Mouse (Mus musculus): ENCODE results near the gene Ankfn1.

Gene Ankfn1

GRCm38 (mm10) chr11:89676922-89677321, 100.5 kb downstream of the Ankfn1 start:
- in situ Hi-C loops (cut with MboI, MseI), result no loop called here

DNA sequence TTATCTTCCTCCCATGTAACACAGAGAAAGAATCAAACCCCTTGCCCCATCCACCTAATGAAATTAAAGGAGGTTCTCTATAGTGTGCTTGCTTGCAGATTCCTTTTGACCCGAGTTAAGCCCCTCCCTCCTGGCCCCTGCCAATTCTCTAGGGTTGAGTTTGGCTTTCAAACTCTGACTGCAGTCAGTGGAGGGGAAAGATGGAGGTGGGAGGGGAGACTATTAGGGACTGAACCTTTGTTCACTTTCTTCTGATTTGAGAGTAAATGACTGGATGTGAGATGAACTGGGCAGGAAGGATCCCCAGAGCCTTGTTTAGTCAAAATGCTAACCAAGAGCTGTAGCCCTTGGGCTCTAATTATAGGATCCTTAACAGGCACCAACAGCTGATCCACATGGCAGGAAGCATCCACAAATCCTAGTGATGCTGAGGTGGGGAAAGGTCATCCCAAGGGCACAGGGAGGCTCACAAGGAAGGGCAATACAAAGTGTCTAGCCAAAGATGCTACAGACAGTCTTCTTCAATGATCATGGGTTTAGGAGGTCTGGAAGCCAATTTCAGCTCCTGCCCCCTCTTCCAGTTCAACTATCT, 103.4 kb downstream of the Ankfn1 start:
- in situ Hi-C loops (cut with MboI, MseI), result no loop called here

- in situ Hi-C loops (cut with MboI, MseI), result no loop called here
These were observed 104.9 kb downstream of the Ankfn1 start for GRCm38 (mm10) chr11:89672510-89673085.

DNA sequence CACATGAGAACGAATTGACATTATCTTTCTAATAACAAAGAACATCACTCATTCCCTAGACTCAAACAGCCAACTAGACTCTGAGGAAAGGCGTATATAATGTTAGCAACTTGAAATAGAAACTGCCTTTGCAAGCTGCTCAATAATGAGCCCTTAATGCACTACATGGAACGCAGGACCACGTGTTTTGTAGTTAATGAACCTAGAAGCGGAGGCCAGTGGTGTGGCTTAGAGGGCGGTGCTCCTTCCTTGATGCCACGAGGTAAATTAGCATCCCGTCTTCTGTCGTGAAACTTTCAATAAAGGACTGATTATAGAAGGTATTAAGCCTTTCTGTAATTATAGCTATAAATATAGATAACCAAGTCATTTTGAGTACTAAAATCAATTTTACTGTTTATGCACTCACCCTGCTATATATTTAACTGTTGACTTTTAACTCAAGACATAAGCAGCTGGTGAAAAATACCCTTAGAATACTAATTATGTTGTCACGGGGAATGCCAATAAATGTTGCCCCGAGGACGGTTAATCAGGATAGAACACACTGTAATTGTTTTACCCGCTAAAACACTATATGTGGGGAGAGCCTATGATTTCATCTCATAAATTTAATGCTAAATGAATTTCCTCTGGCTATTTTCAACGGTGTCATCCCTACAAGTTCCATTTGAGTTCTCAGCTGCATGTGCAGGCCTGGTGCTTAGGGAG, 112.1 kb downstream of the Ankfn1 start:
- in situ Hi-C loops (cut with MboI, MseI), result loop anchor here in 1 of 2 experiments (10.0 kb wide), 1 partner anchor 1761 kb away; no protein-coding TSS in a partner anchor

DNA sequence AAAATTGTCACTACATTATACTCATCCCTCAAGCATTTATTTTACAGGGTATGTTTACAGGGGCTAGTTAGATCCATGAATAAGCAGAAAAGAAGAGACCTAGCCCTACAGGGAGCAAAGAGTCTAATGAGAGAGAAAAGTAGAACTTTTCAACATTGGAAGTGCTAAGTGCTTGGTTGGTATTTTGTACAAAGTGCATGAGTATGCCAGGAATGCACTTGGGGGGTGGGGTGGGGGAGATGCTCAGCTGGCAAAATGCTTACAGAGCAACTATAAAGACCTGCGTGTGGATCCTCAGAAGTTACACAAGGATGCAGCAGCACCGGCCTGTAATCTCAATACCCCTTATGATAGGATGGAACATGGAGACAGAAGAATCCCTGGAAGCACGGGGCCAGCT, 118.4 kb downstream of the Ankfn1 start:
- in situ Hi-C loops (cut with MboI, MseI), result no loop called here

GRCm38 (mm10) chr11:89656556-89656955, 120.9 kb downstream of the Ankfn1 start:
- in situ Hi-C loops (cut with MboI, MseI), result no loop called here

- in situ Hi-C loops (cut with MboI, MseI), result no loop called here
These were observed 141.7 kb downstream of the Ankfn1 start for GRCm38 (mm10) chr11:89635740-89636139.

- in situ Hi-C loops (cut with MboI, MseI), result no loop called here
These were observed 146.1 kb downstream of the Ankfn1 start for GRCm38 (mm10) chr11:89631315-89631714.

- in situ Hi-C loops (cut with MboI, MseI), result no loop called here
These were observed 148.9 kb downstream of the Ankfn1 start for GRCm38 (mm10) chr11:89628562-89628961.

DNA sequence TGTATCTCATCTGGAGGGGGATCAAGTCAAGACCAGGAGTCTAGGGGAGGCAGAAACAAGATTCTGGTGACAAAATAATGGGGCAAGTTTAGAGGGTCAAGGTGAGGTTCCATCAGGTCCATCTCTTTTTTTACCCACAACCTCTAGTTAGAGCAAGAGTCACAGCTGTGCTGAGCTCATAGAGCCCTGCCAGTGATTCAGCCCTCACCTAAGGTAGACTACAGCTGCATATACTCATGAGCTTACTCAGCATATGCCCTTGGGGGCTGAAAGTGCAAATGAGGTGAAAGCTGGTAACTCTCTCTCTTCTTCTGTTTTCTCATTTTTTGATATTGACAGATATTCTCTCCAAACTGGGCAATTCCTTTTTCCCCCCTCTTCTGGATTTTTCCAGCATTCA, 150.2 kb downstream of the Ankfn1 start:
- in situ Hi-C loops (cut with MboI, MseI), result no loop called here

DNA sequence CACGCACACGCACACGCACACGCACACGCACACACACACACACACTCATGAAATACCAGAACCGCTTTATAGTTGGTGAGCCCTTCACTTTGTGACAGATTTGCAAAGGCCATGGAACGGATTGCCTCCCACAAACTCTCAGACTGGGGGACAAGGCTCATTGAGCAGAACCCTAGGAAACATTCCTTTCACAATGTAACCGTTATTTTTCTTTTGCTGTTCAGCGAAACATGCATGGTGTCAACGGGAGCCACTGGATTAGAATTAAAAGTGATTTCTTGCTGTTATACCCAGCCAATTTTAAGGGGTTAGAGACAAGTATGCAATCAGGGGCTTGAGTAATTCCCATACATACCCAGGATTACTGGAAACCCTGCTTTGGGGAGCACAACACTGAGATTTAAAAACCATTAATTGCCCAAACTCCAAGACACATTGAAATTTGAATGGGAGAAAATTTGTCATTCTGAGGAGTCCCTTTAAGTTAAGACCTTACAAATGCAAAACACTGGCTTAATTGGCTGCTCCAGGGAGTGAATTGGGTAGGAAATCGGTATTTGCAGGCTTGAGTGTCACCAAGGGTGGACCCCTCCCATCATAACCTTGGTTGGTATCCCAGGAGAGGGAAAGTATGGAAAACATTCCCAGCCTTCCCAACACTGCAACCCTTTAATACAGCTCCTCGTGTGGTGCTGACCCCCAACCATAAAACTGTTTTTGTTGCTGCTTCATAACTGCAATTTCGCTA, 153.6 kb downstream of the Ankfn1 start:
- in situ Hi-C loops (cut with MboI, MseI), result no loop called here

- in situ Hi-C loops (cut with MboI, MseI), result no loop called here
These were observed 157.5 kb downstream of the Ankfn1 start for GRCm38 (mm10) chr11:89619955-89620354.

DNA sequence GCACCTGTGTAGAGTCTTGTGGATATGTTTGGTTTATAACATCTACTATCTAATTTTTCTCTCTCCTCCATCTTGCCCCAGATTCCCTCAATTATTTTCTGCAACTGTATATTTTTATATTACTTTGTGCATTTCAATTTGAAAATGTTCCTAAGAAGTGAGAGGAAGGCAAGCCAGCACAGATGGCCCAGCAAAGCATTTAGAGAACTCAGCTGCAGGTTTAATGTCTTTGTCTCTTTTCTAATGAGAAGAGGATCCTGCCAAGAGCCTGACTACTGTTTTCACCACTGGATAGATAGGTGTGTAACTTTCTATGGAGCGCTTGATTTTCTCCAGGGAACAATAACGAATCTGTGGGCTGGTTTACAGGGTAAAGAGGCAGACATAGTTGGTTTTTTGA, 161.6 kb downstream of the Ankfn1 start:
- in situ Hi-C loops (cut with MboI, MseI), result no loop called here

DNA sequence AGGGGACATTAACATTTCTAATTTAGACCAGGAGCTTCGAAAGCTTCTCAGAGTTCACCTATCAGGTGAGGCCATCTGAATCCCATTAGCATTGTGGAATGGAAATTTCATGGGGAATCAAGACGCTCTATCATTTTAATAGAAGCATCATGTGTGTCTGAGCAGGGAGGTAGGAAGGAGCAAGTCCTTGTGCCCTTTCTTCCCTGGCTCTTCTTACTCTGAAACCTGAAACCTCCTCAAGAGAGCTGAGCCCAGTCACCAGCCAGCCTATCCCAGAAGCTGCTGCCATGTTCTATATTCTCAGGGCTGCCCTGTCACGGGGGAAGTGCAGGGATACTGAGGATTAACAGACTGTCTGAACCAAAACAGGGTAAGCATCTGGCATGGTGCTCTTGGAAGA, 165.9 kb downstream of the Ankfn1 start:
- in situ Hi-C loops (cut with MboI, MseI), result no loop called here

DNA sequence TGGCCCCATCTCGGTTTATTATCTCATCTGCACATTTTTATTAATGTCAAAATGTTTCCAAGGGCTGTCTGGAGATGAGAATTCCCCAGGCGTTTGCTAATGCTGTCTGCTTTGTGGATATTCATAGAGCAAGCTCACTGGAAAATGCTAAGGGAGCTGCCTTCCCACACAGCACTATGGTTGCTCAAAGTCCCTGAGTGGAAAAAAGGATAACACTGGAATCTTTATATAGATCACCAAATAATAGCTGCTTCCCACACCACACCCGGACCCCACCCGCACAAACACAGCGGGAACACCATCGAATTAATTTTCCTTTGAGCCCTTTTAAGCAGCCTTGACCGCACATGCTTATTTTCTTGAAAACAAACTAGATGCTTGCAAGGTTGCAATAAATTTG, 169.4 kb downstream of the Ankfn1 start:
- in situ Hi-C loops (cut with MboI, MseI), result no loop called here

DNA sequence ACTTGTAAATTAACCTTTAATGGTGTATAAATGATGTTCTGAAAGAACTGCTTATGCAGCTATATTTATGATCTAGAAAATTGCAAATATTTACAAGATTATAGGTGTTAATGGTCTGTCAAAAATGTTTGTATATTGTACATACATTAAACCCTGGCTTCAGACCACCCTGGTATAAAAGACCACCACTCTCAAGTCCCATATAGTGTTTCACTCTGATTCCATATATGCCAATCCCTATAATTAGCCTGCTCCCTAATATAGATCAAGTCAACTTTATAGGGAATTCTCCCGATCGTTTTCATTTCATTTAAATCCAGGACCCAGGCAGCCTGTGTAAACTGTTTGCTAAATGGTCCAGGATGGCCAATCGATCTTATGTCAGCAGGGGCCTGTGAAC, 170.2 kb downstream of the Ankfn1 start:
- in situ Hi-C loops (cut with MboI, MseI), result no loop called here

- in situ Hi-C loops (cut with MboI, MseI), result no loop called here
These were observed 171.1 kb downstream of the Ankfn1 start for GRCm38 (mm10) chr11:89606346-89606745.

DNA sequence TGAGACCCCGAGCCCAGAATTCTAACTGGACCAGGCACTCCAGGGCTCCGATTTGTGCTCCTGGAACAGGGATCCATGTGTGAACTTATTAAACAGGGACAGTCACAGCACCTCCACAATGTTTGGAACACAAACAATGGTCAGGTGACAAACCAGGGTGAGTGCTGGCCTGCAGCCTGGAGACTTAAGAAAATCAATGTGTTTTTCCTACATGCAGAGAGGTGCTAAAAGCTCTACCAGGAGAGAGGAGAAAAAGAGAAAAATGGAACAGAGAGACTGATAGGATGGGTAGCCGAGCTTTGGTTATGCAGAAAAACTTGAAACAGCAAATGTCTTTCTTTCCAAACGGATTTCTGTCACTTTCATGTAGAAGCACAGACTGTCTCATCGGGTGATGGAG, 174.5 kb downstream of the Ankfn1 start:
- in situ Hi-C loops (cut with MboI, MseI), result no loop called here

DNA sequence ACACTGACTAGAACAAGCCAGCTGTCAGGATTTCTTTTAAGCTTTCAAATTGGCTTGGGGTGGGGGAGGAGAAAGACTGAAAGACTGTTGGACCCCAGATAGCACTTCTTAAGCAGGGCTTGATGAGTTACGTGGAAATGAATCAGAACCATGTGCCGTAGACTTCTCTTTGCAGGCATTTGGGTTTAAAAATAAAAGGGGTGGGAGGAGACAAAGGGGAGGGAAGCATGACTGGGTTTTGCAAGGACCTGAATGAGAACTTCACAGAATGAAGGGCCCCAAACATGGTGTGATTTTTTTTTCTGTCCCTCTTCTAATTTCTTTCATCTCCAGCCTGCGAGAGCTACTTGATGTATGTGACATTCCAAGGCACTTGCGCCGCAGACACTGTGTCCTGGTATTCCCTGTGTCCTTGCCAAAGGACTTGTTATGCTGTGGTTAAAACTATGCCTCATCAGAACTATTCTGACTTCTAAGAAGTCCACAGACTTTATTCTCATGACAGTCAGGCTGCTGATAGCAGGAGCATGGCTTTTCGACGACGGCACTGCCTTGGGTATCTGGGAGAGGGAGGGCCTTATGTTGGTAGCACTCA, 176.4 kb downstream of the Ankfn1 start:
- in situ Hi-C loops (cut with MboI, MseI), result no loop called here

DNA sequence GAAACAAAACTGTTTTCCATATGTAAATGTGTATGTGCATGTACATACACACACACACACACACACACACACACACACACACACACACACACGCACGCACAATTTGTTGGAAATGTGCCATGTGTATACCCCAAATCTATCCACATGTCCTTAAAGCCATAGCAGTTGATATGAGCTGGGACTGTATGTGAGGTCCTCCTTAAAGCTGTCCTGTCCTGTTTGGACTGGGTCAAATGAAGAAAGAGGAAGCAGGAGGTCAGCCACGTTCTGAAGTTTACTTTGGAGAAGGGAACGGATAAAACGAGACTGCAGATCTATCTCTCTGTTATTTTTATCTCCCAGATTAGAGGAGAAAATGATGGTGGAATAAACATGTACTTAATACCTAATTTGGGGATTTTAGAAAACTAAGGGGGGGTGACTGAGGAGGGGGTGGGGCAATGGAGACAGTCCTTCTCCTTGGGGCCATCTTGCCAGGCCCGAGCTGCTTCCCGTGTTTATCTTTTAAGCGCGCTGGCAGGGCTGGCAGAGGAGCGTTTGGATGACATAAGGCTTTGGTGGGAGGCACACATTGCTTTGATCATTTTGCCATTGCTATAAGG, 187.1 kb downstream of the Ankfn1 start:
- in situ Hi-C loops (cut with MboI, MseI), result no loop called here

DNA sequence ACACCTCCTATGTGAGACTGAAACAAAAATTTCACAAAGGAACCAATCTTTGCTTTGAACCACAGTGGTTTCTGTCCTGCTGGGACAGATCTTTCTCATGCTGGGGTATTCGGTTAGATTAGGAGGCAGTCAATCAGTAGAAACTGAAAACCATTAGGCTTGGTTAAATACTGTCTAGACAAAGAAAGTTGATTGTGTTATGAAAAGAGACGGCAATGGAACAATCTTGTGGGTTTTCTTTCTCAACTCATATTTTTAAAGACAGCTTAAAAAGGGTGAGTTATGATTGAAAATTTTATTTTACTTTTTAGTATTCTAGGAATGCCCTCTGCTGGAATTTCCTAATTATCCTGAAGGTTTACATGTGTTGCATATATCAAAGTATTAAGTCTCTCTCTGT, 191.1 kb downstream of the Ankfn1 start:
- in situ Hi-C loops (cut with MboI, MseI), result no loop called here

GRCm38 (mm10) chr11:89579826-89580225, 197.6 kb downstream of the Ankfn1 start:
- in situ Hi-C loops (cut with MboI, MseI), result loop anchor here in 1 of 2 experiments (5.0 kb wide), 1 partner anchor 48 kb away; no protein-coding TSS in a partner anchor
